Mouse (Mus musculus): ENCODE measurements around the gene Stim2. TPM values are rescaled to one million over a fixed set of nuclear protein-coding genes. Genes with fewer than 3 reads are reported as not detected.

Stim2 gene
- polyA plus RNA-seq, 1 experiment from 2014 or later = 5.4 TPM

- 50% methylated on average over 1 of the region's 1 CpGs for WGBS (ENCODE audit: insufficient replicate concordance)
- ATAC-seq = no peak
These were observed 48.1 kb downstream of the Stim2 start for GRCm38 (mm10) chr5:54046432-54046831.

GRCm38 (mm10) chr5:54049145-54049733, 50.9 kb downstream of the Stim2 start:
- Histone ChIP-seq H3K4me1 (ENCODE audit: insufficient read depth) (peaks cover 12% of the 10 kb centered on the region; the same call in 1 of the 2 replicates), H3K4me3 (ENCODE audit: low read depth, low read length) (no peak overlapping the region), H3K9me3 (ENCODE audit: low read length) (no peaks in the 10 kb centered on the region), H3K36me3 (replicated peaks; ENCODE audit: insufficient read depth, low read length) (no peaks in the 10 kb centered on the region), H3K9ac (replicated peaks) (no peak overlapping the region), H3K4me2 (ENCODE audit: low read depth, low read length) (no peak overlapping the region), H3K27me3 (ENCODE audit: insufficient read depth, low read length) (no peaks in the 10 kb centered on the region), H3K27ac (ENCODE audit: low read depth) (0 out of 2 replicates have a peak overlapping the region, but pooled peaks have one; percentile 4)
- WGBS (ENCODE audit: insufficient replicate concordance) = 68% methylated on average over 4 of the region's 4 CpGs
- ATAC-seq = no peak
- DNase-seq = no peak
- no peak for TF ChIP-seq EP300 (IDR thresholded peaks at IDR 0.05; ENCODE audit: low read depth)
- no peak for TF ChIP-seq CTCF (IDR thresholded peaks at IDR 0.05; ENCODE audit: low read depth)

More at GRCm38 (mm10) chr5:54046432-54046831, 48.1 kb downstream of the Stim2 start:
- no peak overlapping the region for H3K9ac ChIP-seq (replicated peaks)
- no peaks in the 10 kb centered on the region for H3K9me3 ChIP-seq (ENCODE audit: low read length)
- H3K4me2 ChIP-seq (ENCODE audit: low read depth, low read length) = no peak overlapping the region
- no peaks in the 10 kb centered on the region for H3K27me3 ChIP-seq (ENCODE audit: insufficient read depth, low read length)
- DNase-seq = no peak
- no peak for TF ChIP-seq CTCF (IDR thresholded peaks at IDR 0.05; ENCODE audit: low read depth)
- no peak for TF ChIP-seq EP300 (IDR thresholded peaks at IDR 0.05; ENCODE audit: low read depth)
- H3K4me1 ChIP-seq (ENCODE audit: insufficient read depth) = peaks cover 12% of the 10 kb centered on the region; the same call in 1 of the 2 replicates
- no peak overlapping the region for H3K27ac ChIP-seq (ENCODE audit: low read depth)
- no peak overlapping the region for H3K4me3 ChIP-seq (ENCODE audit: low read depth, low read length)
- H3K36me3 ChIP-seq (replicated peaks; ENCODE audit: insufficient read depth, low read length) = no peaks in the 10 kb centered on the region

- DNase-seq (no peak), ATAC-seq (no peak)
- Histone ChIP-seq H3K9ac (replicated peaks) (no peak overlapping the region), H3K27ac (ENCODE audit: low read depth) (0 out of 2 replicates have a peak overlapping the region, but pooled peaks have one; percentile 4), H3K4me1 (ENCODE audit: insufficient read depth) (peaks cover 12% of the 10 kb centered on the region; the same call in 1 of the 2 replicates), H3K27me3 (ENCODE audit: insufficient read depth, low read length) (no peaks in the 10 kb centered on the region), H3K36me3 (replicated peaks; ENCODE audit: insufficient read depth, low read length) (0 out of 2 replicates have a peak, but pooled peaks cover 5% of the 10 kb centered on the region), H3K4me2 (ENCODE audit: low read depth, low read length) (no peak overlapping the region), H3K4me3 (ENCODE audit: low read depth, low read length) (no peak overlapping the region), H3K9me3 (ENCODE audit: low read length) (no peaks in the 10 kb centered on the region)
- TF ChIP-seq CTCF (IDR thresholded peaks at IDR 0.05; ENCODE audit: low read depth) (no peak), EP300 (IDR thresholded peaks at IDR 0.05; ENCODE audit: low read depth) (no peak)
- WGBS (ENCODE audit: insufficient replicate concordance) = 65% methylated on average over 5 of the region's 5 CpGs
These were observed 51.6 kb downstream of the Stim2 start for GRCm38 (mm10) chr5:54049940-54050339.

GRCm38 (mm10) chr5:54051056-54051455, 52.8 kb downstream of the Stim2 start:
- Histone ChIP-seq H3K9ac (replicated peaks) (no peak overlapping the region), H3K4me3 (ENCODE audit: low read depth, low read length) (no peak overlapping the region), H3K9me3 (ENCODE audit: low read length) (no peaks in the 10 kb centered on the region), H3K27me3 (ENCODE audit: insufficient read depth, low read length) (no peaks in the 10 kb centered on the region), H3K27ac (ENCODE audit: low read depth) (no peak overlapping the region), H3K4me2 (ENCODE audit: low read depth, low read length) (no peak overlapping the region), H3K36me3 (replicated peaks; ENCODE audit: insufficient read depth, low read length) (0 out of 2 replicates have a peak, but pooled peaks cover 5% of the 10 kb centered on the region), H3K4me1 (ENCODE audit: insufficient read depth) (0 out of 2 replicates have a peak, but pooled peaks cover 7% of the 10 kb centered on the region)
- TF ChIP-seq CTCF (IDR thresholded peaks at IDR 0.05; ENCODE audit: low read depth) (no peak), EP300 (IDR thresholded peaks at IDR 0.05; ENCODE audit: low read depth) (no peak)
- no peak for DNase-seq
- no peak for ATAC-seq
- 77% methylated on average over 3 of the region's 3 CpGs for WGBS (ENCODE audit: insufficient replicate concordance)

GRCm38 (mm10) chr5:54052205-54052604, 53.9 kb downstream of the Stim2 start:
- Histone ChIP-seq H3K4me3 (ENCODE audit: low read depth, low read length) (no peak overlapping the region), H3K27ac (ENCODE audit: low read depth) (no peak overlapping the region), H3K36me3 (replicated peaks; ENCODE audit: insufficient read depth, low read length) (0 out of 2 replicates have a peak, but pooled peaks cover 8% of the 10 kb centered on the region), H3K4me2 (ENCODE audit: low read depth, low read length) (no peak overlapping the region), H3K27me3 (ENCODE audit: insufficient read depth, low read length) (no peaks in the 10 kb centered on the region), H3K4me1 (ENCODE audit: insufficient read depth) (0 out of 2 replicates have a peak, but pooled peaks cover 4% of the 10 kb centered on the region), H3K9ac (replicated peaks) (no peak overlapping the region), H3K9me3 (ENCODE audit: low read length) (no peaks in the 10 kb centered on the region)
- whole genome bisulfite sequencing (ENCODE audit: insufficient replicate concordance) = 69% methylated on average over 6 of the region's 6 CpGs
- DNase-seq (no peak), ATAC-seq (no peak)
- no peak for TF ChIP-seq EP300 (IDR thresholded peaks at IDR 0.05; ENCODE audit: low read depth)
- TF ChIP-seq CTCF (IDR thresholded peaks at IDR 0.05; ENCODE audit: low read depth) = no peak

- 66% methylated on average over 7 of the region's 7 CpGs for WGBS (ENCODE audit: insufficient replicate concordance)
- no peak overlapping the region for H3K4me3 ChIP-seq (ENCODE audit: low read depth, low read length)
- no peak overlapping the region for H3K4me2 ChIP-seq (ENCODE audit: low read depth, low read length)
- H3K27ac ChIP-seq (ENCODE audit: low read depth) = no peak overlapping the region
- H3K27me3 ChIP-seq (ENCODE audit: insufficient read depth, low read length) = no peaks in the 10 kb centered on the region
- H3K9me3 ChIP-seq (ENCODE audit: low read length) = no peaks in the 10 kb centered on the region
- no peak for TF ChIP-seq CTCF (IDR thresholded peaks at IDR 0.05; ENCODE audit: low read depth)
- TF ChIP-seq EP300 (IDR thresholded peaks at IDR 0.05; ENCODE audit: low read depth) = no peak
- H3K9ac ChIP-seq (replicated peaks) = no peak overlapping the region
- 0 out of 2 replicates have a peak, but pooled peaks cover 4% of the 10 kb centered on the region for H3K4me1 ChIP-seq (ENCODE audit: insufficient read depth)
- 0 out of 2 replicates have a peak, but pooled peaks cover 8% of the 10 kb centered on the region for H3K36me3 ChIP-seq (replicated peaks; ENCODE audit: insufficient read depth, low read length)
- DNase-seq (no peak), ATAC-seq (no peak)
These were observed 55.5 kb downstream of the Stim2 start for GRCm38 (mm10) chr5:54053673-54054366.
